Mouse (Mus musculus) myocyte (in vitro differentiated cells): ENCODE measurements around the gene Trim25.

Experiments
- CEBPB ChIP-seq: IDR thresholded peaks from 2 replicates; pipeline ENCODE4 v1.6.1; 2011; ENCODE audit warnings: mild to moderate bottlenecking, moderate library complexity; ENCODE audit not compliant: poor library complexity, insufficient read depth, severe bottlenecking
- E2F4 ChIP-seq: IDR thresholded peaks from one replicate; pipeline ENCODE4 v1.6.1; 2011; ENCODE audit warnings: mild to moderate bottlenecking, control low read depth, moderate library complexity; ENCODE audit not compliant: insufficient read depth
- MAX ChIP-seq: IDR thresholded peaks from one replicate; pipeline ENCODE4 v1.6.1; 2011; ENCODE audit warnings: low read depth, mild to moderate bottlenecking, control low read depth
- MYOD1 ChIP-seq, 3 experiments: IDR thresholded peaks; one replicate each; pipeline ENCODE4 v1.6.1; 2011; ENCODE audit warnings: control low read depth in 2 of 3, low read depth in 2 of 3, mild to moderate bottlenecking in 2 of 3, moderate library complexity in 1 of 3; ENCODE audit not compliant: insufficient read length in 2 of 3, control insufficient read depth in 1 of 3
- POLR2A ChIP-seq: IDR thresholded peaks from one replicate; pipeline ENCODE4 v1.6.1; 2011; ENCODE audit warnings: low read depth, mild to moderate bottlenecking, control low read depth, moderate library complexity; ENCODE audit not compliant: insufficient read length
- POLR2AphosphoS2 ChIP-seq: IDR thresholded peaks from one replicate; pipeline ENCODE4 v1.6.1; 2011; ENCODE audit warnings: low read depth, control low read depth; ENCODE audit not compliant: insufficient read length
- REST ChIP-seq: IDR thresholded peaks from one replicate; pipeline ENCODE4 v1.6.1; 2011; ENCODE audit warnings: mild to moderate bottlenecking, control low read depth, moderate library complexity; ENCODE audit not compliant: insufficient read depth, insufficient read length
- TCF12 ChIP-seq: IDR thresholded peaks from one replicate; pipeline ENCODE4 v1.6.1; 2011; ENCODE audit warnings: mild to moderate bottlenecking, control low read depth; ENCODE audit not compliant: poor library complexity, insufficient read depth, severe bottlenecking
- TCF3 ChIP-seq: IDR thresholded peaks from one replicate; pipeline ENCODE4 v1.6.1; 2011; ENCODE audit warnings: low read depth, control low read depth; ENCODE audit not compliant: insufficient read length
- USF1 ChIP-seq: IDR thresholded peaks from one replicate; pipeline ENCODE4 v1.6.1; 2011; ENCODE audit warnings: low read depth, mild to moderate bottlenecking, control low read depth, moderate library complexity

DNA sequence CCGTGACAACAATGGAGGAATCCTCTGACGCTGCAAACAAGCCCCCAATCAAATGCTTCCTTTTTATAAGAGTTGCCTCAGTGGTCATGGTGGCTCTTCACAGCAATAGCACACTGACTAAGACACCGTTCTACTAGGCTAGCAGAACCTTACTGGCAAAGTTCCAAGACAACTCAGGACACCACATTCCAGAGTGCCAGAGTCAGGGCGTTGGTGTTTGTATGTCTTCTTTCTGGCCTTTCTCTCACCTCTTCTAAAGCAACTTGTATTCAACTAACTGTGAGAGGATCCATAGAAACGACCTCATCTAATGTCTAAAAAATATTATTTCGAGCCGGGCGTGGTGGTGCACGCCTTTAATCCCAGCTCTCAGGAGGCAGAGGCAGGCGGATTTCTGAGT, 24.3 kb downstream of the Trim25 start:
- TF ChIP-seq CEBPB (no peak), POLR2AphosphoS2 (no peak), POLR2A (no peak), TCF12 (no peak), MAX (no peak), USF1 (no peak), TCF3 (no peak), MYOD1 (IDR thresholded peaks at IDR 0.05; ENCODE audit: control insufficient read depth in 1 of 3, insufficient read length in 2 of 3, low read depth in 2 of 3) (no peak), REST (no peak), E2F4 (no peak)
